Mouse (Mus musculus): ENCODE measurements around the gene Gal.

GRCm38 (mm10) chr19:3422488-3422887 lies 8.1 kb upstream of the Gal start:
- TF ChIP-seq CTCF (IDR thresholded peaks at IDR 0.05; ENCODE audit: extremely low read depth, insufficient read length, insufficient replicate concordance, low read depth, low read length) (no peak), POLR2A (IDR thresholded peaks at IDR 0.05; ENCODE audit: low read depth, low read length) (no peak)
